Mouse (Mus musculus): ENCODE data around the gene Cadm2.

Cadm2 gene

GRCm38 (mm10) chr16:67620826-67621505, at the start of gene Cadm2:
Gene Cadm2 (minus strand): TSS chr16:67620908.
- peak; percentile 90 for DNase-seq (ENCODE audit: low read depth, low spot score)

GRCm38 (mm10) chr16:67646930-67647329, 26.2 kb upstream of the Cadm2 start:
- DNase-seq (ENCODE audit: low read depth, low spot score): no peak

GRCm38 (mm10) chr16:67643651-67644050, 22.9 kb upstream of the Cadm2 start:
- DNase-seq (ENCODE audit: low read depth, low spot score): no peak

- no peak for DNase-seq (ENCODE audit: low read depth, low spot score)
Observed at GRCm38 (mm10) chr16:67619906-67620781, 564 bp downstream of the Cadm2 start.

GRCm38 (mm10) chr16:67619416-67619815, 1.3 kb downstream of the Cadm2 start:
- no peak for DNase-seq (ENCODE audit: low read depth, low spot score)

GRCm38 (mm10) chr16:67618817-67619216, 1.9 kb downstream of the Cadm2 start:
- DNase-seq (ENCODE audit: low read depth, low spot score): no peak

GRCm38 (mm10) chr16:67617811-67618210, 2.9 kb downstream of the Cadm2 start:
- no peak for DNase-seq (ENCODE audit: low read depth, low spot score)

GRCm38 (mm10) chr16:67617256-67617655, 3.5 kb downstream of the Cadm2 start:
- no peak for DNase-seq (ENCODE audit: low read depth, low spot score)

GRCm38 (mm10) chr16:67613876-67614275, 6.8 kb downstream of the Cadm2 start:
- DNase-seq (ENCODE audit: low read depth, low spot score): no peak

- no peak for DNase-seq (ENCODE audit: low read depth, low spot score)
Observed at GRCm38 (mm10) chr16:67610904-67611681, 9.6 kb downstream of the Cadm2 start.

GRCm38 (mm10) chr16:67609116-67609515, 11.6 kb downstream of the Cadm2 start:
- peak; percentile 69 for DNase-seq (ENCODE audit: low read depth, low spot score)

GRCm38 (mm10) chr16:67608499-67608898, 12.2 kb downstream of the Cadm2 start:
- no peak for DNase-seq (ENCODE audit: low read depth, low spot score)

- no peak for DNase-seq (ENCODE audit: low read depth, low spot score)
Observed at GRCm38 (mm10) chr16:67605661-67606060, 15.0 kb downstream of the Cadm2 start.

GRCm38 (mm10) chr16:67599981-67600380, 20.7 kb downstream of the Cadm2 start:
- no peak for DNase-seq (ENCODE audit: low read depth, low spot score)

- DNase-seq (ENCODE audit: low read depth, low spot score): no peak
Observed at GRCm38 (mm10) chr16:67598841-67599240, 21.9 kb downstream of the Cadm2 start.

GRCm38 (mm10) chr16:67591015-67591414, 29.7 kb downstream of the Cadm2 start:
- DNase-seq (ENCODE audit: low read depth, low spot score): no peak

GRCm38 (mm10) chr16:67578842-67579517, 41.7 kb downstream of the Cadm2 start:
- no peak for DNase-seq (ENCODE audit: low read depth, low spot score)

GRCm38 (mm10) chr16:67575557-67575956, 45.2 kb downstream of the Cadm2 start:
- DNase-seq (ENCODE audit: low read depth, low spot score): no peak

GRCm38 (mm10) chr16:67526992-67527391, 93.7 kb downstream of the Cadm2 start:
- DNase-seq (ENCODE audit: low read depth, low spot score): no peak

- no peak for DNase-seq (ENCODE audit: low read depth, low spot score)
Observed at GRCm38 (mm10) chr16:67524878-67525277, 95.8 kb downstream of the Cadm2 start.

GRCm38 (mm10) chr16:67518311-67518710, 102.4 kb downstream of the Cadm2 start:
- DNase-seq (ENCODE audit: low read depth, low spot score): no peak
